Mouse (Mus musculus): Measurements from ENCODE around the gene Galnt2.

Galnt2 gene

GRCm38 (mm10) chr8:124318612-124319315 lies 87.6 kb downstream of the Galnt2 start:
- DNase-seq (ENCODE audit: extremely low spot score, low read depth, low spot score): no peak

GRCm38 (mm10) chr8:124319316-124319652 lies 88.1 kb downstream of the Galnt2 start:
- DNase-seq (ENCODE audit: extremely low spot score, low read depth, low spot score): no peak

GRCm38 (mm10) chr8:124321227-124321840 lies 90.1 kb downstream of the Galnt2 start:
- no peak for DNase-seq (ENCODE audit: extremely low spot score, low read depth, low spot score)

- no peak for DNase-seq (ENCODE audit: extremely low spot score, low read depth, low spot score)
Observed at GRCm38 (mm10) chr8:124323356-124323755, 92.2 kb downstream of the Galnt2 start.

- no peak for DNase-seq (ENCODE audit: extremely low spot score, low read depth, low spot score)
Observed at GRCm38 (mm10) chr8:124328259-124328658, 97.1 kb downstream of the Galnt2 start.

- no peak for DNase-seq (ENCODE audit: extremely low spot score, low read depth, low spot score)
Observed at GRCm38 (mm10) chr8:124329690-124330089, 98.5 kb downstream of the Galnt2 start.

- no peak for DNase-seq (ENCODE audit: extremely low spot score, low read depth, low spot score)
Observed at GRCm38 (mm10) chr8:124330433-124330832, 99.2 kb downstream of the Galnt2 start.

- no peak for DNase-seq (ENCODE audit: extremely low spot score, low read depth, low spot score)
Observed at GRCm38 (mm10) chr8:124331094-124331493, 99.9 kb downstream of the Galnt2 start.

- DNase-seq (ENCODE audit: extremely low spot score, low read depth, low spot score): no peak
Observed at GRCm38 (mm10) chr8:124331706-124332105, 100.5 kb downstream of the Galnt2 start.

- no peak for DNase-seq (ENCODE audit: extremely low spot score, low read depth, low spot score)
Observed at GRCm38 (mm10) chr8:124336302-124336701, 105.1 kb downstream of the Galnt2 start.

GRCm38 (mm10) chr8:124339742-124340141 lies 108.6 kb downstream of the Galnt2 start:
- no peak for DNase-seq (ENCODE audit: extremely low spot score, low read depth, low spot score)

- DNase-seq (ENCODE audit: extremely low spot score, low read depth, low spot score): no peak
Observed at GRCm38 (mm10) chr8:124340360-124341068, 109.3 kb downstream of the Galnt2 start.

- no peak for DNase-seq (ENCODE audit: extremely low spot score, low read depth, low spot score)
Observed at GRCm38 (mm10) chr8:124343151-124343550, 112.0 kb downstream of the Galnt2 start.

GRCm38 (mm10) chr8:124343991-124344390 lies 112.8 kb downstream of the Galnt2 start:
- DNase-seq (ENCODE audit: extremely low spot score, low read depth, low spot score): no peak

- no peak for DNase-seq (ENCODE audit: extremely low spot score, low read depth, low spot score)
Observed at GRCm38 (mm10) chr8:124345098-124345497, 113.9 kb downstream of the Galnt2 start.

GRCm38 (mm10) chr8:124346852-124347523 lies 115.8 kb downstream of the Galnt2 start:
- DNase-seq (ENCODE audit: extremely low spot score, low read depth, low spot score): peak; percentile 20

- no peak for DNase-seq (ENCODE audit: extremely low spot score, low read depth, low spot score)
Observed at GRCm38 (mm10) chr8:124348087-124348486, 116.9 kb downstream of the Galnt2 start.

GRCm38 (mm10) chr8:124349663-124350062 lies 118.5 kb downstream of the Galnt2 start:
- peak; percentile 22 for DNase-seq (ENCODE audit: extremely low spot score, low read depth, low spot score)

GRCm38 (mm10) chr8:124351636-124352035 lies 120.4 kb downstream of the Galnt2 start:
- no peak for DNase-seq (ENCODE audit: extremely low spot score, low read depth, low spot score)

GRCm38 (mm10) chr8:124360911-124361310 lies 129.7 kb downstream of the Galnt2 start:
- no peak for DNase-seq (ENCODE audit: extremely low spot score, low read depth, low spot score)

- no peak for DNase-seq (ENCODE audit: extremely low spot score, low read depth, low spot score)
Observed at GRCm38 (mm10) chr8:124361773-124362427, 130.7 kb downstream of the Galnt2 start.

All from hindlimb bud, embryonic 11.5 days (tissue).